Mouse (Mus musculus) E14TG2a.4 (cell line): ENCODE results near the gene Gadd45a.

Experiments
- H3K27me3 ChIP-seq: 2 replicates; pipeline ENCODE4 v1.6.1; 2014; ENCODE audit warnings: low read length, control low read depth; ENCODE audit not compliant: insufficient read depth
- H3K36me3 ChIP-seq: 2 replicates; pipeline ENCODE4 v1.6.1; 2014; ENCODE audit warnings: low read length, control low read depth; ENCODE audit not compliant: insufficient read depth
- H3K4me1 ChIP-seq: replicated peaks from 2 replicates; pipeline ENCODE4 v1.6.1; 2014; ENCODE audit warnings: low read depth, low read length, control low read depth
- H3K4me3 ChIP-seq: replicated peaks from 2 replicates; pipeline ENCODE4 v1.5.1; 2014; ENCODE audit warnings: mild to moderate bottlenecking, low read length
- H3K9me3 ChIP-seq: 2 replicates; pipeline ENCODE4 v1.6.1; 2014; ENCODE audit warnings: low read length, control low read depth
- CTCF ChIP-seq: conservative IDR thresholded peaks from 2 replicates; pipeline ENCODE4 v1.5.1; 2014; ENCODE audit warnings: low read length
- NANOG ChIP-seq: IDR thresholded peaks from 2 replicates; pipeline ENCODE4 v1.6.1; 2014; ENCODE audit warnings: borderline replicate concordance, low read length, mixed read lengths
- POU5F1 ChIP-seq: IDR thresholded peaks from 2 replicates; pipeline ENCODE4 v1.6.1; 2014; ENCODE audit warnings: low read length, borderline replicate concordance

The Gadd45a gene

DNA sequence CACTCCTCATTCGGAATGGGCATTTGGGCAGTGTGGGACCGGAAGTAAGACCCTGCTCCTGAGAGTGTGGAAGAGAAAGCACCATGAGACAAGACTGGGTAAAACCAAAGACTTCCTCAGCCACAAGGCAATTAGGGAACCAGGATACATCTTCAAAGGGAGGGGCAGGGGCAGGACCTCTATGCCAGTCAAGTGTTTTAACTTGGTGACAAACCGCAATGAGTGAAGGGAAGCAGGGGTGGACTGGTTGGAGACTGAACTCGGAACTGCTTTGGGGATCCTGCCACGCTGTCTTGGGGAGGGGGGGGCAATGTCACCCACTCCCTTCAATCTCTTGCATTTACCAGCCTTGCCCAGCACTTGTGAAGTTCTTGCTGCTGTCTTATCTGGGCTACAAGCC, 36.7 kb upstream of the Gadd45a start:
- no peaks in the 10 kb centered on the region for H3K36me3 ChIP-seq
- no peak for TF ChIP-seq NANOG
- no peak for TF ChIP-seq CTCF
- TF ChIP-seq POU5F1, result no peak
- H3K9me3 ChIP-seq, result no peaks in the 10 kb centered on the region
- H3K4me3 ChIP-seq, result no peak overlapping the region
- H3K27me3 ChIP-seq, result 0 out of 2 replicates have a peak, but pooled peaks cover 3% of the 10 kb centered on the region
- H3K4me1 ChIP-seq, result peaks cover 24% of the 10 kb centered on the region

GRCm38 (mm10) chr6:67073446-67073845, 36.2 kb upstream of the Gadd45a start:
- Histone ChIP-seq H3K9me3 (no peaks in the 10 kb centered on the region), H3K4me1 (peaks cover 24% of the 10 kb centered on the region), H3K27me3 (0 out of 2 replicates have a peak, but pooled peaks cover 3% of the 10 kb centered on the region), H3K4me3 (no peak overlapping the region), H3K36me3 (no peaks in the 10 kb centered on the region)
- TF ChIP-seq POU5F1 (no peak), NANOG (no peak), CTCF (no peak)

GRCm38 (mm10) chr6:67071615-67072014, 34.4 kb upstream of the Gadd45a start:
- Histone ChIP-seq H3K4me1 (peaks cover 24% of the 10 kb centered on the region), H3K4me3 (no peak overlapping the region), H3K9me3 (no peaks in the 10 kb centered on the region), H3K36me3 (no peaks in the 10 kb centered on the region), H3K27me3 (0 out of 2 replicates have a peak, but pooled peaks cover 3% of the 10 kb centered on the region)
- no peak for TF ChIP-seq POU5F1
- no peak for TF ChIP-seq CTCF
- no peak for TF ChIP-seq NANOG

DNA sequence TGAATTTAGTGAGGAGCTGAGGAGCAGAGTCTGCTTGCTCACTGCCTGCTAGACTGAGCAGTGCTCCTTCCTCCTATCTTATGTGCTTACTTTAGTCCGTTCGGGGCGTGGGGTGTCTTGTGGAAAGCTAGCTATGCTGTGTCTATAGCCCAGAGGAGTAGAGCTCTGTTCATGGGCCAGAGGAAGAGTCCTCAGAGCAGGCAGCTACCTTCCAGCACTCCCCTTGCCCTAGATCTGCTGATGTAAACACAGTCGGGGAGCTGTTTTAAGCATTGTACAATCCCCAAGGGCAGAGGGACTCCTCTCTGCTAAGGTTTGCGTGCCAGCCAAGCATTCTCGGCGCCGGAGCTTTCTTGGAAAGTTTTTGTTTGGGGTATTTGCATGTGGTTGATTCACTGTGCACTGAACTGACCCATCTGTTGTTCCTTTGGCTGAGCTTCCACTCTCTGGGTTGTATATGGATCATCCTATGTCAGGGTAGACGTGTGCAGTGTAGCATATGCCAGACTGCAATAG, 32.6 kb upstream of the Gadd45a start:
- no peaks in the 10 kb centered on the region for H3K36me3 ChIP-seq
- H3K27me3 ChIP-seq, result 0 out of 2 replicates have a peak, but pooled peaks cover 3% of the 10 kb centered on the region
- H3K9me3 ChIP-seq, result no peaks in the 10 kb centered on the region
- TF ChIP-seq POU5F1 (no peak), NANOG (no peak), CTCF (no peak)
- peaks cover 24% of the 10 kb centered on the region for H3K4me1 ChIP-seq
- peak overlapping the region; percentile 14; the same call in 1 of the 2 replicates for H3K4me3 ChIP-seq

DNA sequence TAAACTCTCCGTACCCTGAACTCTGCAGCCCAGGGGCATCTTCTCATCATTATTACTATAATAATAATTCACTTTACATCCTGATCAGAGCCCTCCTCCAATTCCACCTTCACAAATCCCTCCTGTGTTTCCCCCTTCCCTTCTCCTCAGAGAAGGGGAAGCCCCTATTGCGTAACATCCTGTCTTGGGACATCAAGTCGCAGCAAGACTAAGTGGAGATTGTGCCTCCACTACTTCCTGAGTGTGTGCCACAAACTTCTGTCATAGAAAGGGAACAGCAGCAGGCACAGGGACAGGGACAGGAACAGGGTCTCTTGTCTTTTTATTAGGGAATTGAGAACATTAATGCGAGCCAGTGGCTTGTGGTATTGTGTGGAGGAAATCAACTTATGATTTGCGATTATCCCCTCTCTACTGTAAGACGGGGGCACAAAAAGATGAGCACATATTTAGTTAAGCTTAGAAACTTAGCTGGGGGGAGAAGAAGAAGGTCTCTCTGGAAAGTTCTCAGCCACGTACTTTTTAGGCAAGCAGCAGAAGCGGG, 32.0 kb upstream of the Gadd45a start:
- H3K27me3 ChIP-seq, result 0 out of 2 replicates have a peak, but pooled peaks cover 3% of the 10 kb centered on the region
- H3K4me1 ChIP-seq, result peaks cover 24% of the 10 kb centered on the region
- peak overlapping the region; percentile 14; the same call in 1 of the 2 replicates for H3K4me3 ChIP-seq
- H3K36me3 ChIP-seq, result no peaks in the 10 kb centered on the region
- TF ChIP-seq CTCF (no peak), POU5F1 (no peak), NANOG (no peak)
- no peaks in the 10 kb centered on the region for H3K9me3 ChIP-seq

DNA sequence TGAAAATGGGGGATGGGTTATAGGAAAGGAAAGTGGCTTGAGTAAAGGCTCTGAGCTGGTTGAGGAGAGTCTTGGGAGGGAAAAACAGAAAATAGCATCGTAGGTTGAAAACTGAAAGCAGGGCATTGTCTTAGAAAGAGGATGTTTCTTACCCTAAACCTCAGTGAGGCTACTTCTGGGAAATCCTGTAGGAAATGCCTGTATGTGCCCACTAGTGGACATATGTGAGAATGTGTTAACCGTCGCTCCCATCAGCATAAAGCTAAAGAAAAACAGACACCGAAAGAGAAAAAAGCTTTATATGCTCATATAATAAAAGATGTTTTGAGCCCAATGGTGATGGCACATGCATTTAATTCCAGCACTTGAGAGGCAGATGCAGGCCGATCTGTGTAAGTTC, 22.8 kb upstream of the Gadd45a start:
- Histone ChIP-seq H3K36me3 (no peaks in the 10 kb centered on the region), H3K4me1 (peaks cover 7% of the 10 kb centered on the region)
- TF ChIP-seq POU5F1, result no peak
- peak; percentile 21 for TF ChIP-seq CTCF

DNA sequence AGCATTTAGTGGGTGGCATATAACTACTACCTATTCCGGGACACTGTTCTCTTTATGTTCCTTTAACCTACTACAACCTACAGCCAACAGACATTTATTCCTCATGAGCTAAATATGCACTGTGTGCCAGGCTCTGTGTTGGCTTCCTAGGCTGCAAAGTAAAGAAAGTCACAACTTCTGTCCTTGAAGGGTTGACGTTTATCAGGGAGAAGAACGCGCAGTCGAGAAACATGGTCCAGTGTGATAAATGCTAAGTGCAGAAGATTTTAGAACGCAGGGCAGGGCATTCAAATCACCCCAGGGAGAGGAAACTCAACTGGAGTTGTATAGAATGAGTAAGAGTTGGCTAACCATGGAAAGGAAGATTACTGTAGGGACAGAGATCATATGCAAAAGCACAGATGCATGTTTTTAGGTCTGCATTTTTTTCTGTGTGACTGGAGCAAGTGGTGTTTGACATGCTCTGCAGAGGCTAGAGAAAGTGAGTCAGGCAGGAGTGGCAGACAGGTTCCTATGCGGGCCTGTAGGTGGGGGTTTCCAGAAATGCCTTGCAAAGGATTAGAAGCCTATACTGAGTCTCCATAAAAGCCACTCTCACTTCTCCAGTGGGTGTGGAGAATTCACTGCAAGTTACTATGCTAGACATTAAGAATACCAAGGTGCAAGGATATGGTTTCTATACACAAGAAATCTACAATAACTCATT, 20.9 kb upstream of the Gadd45a start:
- Histone ChIP-seq H3K27me3 (no peaks in the 10 kb centered on the region), H3K9me3 (no peaks in the 10 kb centered on the region)
- TF ChIP-seq CTCF, result no peak
- no peak for TF ChIP-seq NANOG
- no peak for TF ChIP-seq POU5F1

More for the DNA sequence above, 22.8 kb upstream of the Gadd45a start:
- no peaks in the 10 kb centered on the region for H3K27me3 ChIP-seq
- H3K9me3 ChIP-seq, result no peaks in the 10 kb centered on the region
- no peak overlapping the region for H3K4me3 ChIP-seq

GRCm38 (mm10) chr6:67057574-67057973, 20.3 kb upstream of the Gadd45a start:
- TF ChIP-seq NANOG (no peak), POU5F1 (no peak)
- Histone ChIP-seq H3K4me1 (peaks cover 7% of the 10 kb centered on the region), H3K27me3 (no peaks in the 10 kb centered on the region), H3K36me3 (no peaks in the 10 kb centered on the region), H3K4me3 (no peak overlapping the region), H3K9me3 (no peaks in the 10 kb centered on the region)

More for the DNA sequence above, 20.9 kb upstream of the Gadd45a start:
- no peaks in the 10 kb centered on the region for H3K36me3 ChIP-seq
- peaks cover 7% of the 10 kb centered on the region for H3K4me1 ChIP-seq
- no peak overlapping the region for H3K4me3 ChIP-seq
